ENCODE assay signal across 15 mouse cellular contexts in the genomic region with DNA sequence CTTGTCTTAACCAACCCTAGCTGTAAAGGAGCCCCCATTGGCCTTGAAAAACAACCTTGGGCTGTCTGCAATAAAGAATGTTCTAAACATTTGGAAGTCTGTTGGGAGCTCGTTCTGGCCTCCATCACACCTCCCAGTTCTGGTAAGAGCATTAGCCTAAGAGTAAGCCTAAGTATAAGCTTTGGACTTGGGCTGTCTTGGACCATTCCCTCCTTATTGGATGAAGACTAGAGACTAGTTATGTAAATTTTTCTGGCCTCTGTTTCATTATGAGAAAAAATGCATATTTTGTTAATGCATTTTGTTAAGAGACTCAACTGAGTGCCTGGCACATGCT.
A peak's percentile ranks its signal among the peaks of the same experiment; 100 is the strongest.
DNase-seq lines count a peak whose midpoint lies in the region; ATAC-seq and TF ChIP-seq lines count a peak whose summit lies in the region.
"Had no signal": no experiment of that assay in that cellular context is flagged by ENCODE, and none has a peak within 500 bp of the region (broad histone marks: within the 10 kb centered on the region; RNA-seq: fewer than 3 reads in every experiment).

No protein-coding gene starts in this region.

- no peaks in the 10 kb centered on the region for H3K79me2 ChIP-seq in heart, adult 2 months (replicated peaks; ENCODE audit: control insufficient read depth, insufficient read depth, low read length)

- H3K9ac ChIP-seq in heart, adult 2 months (ENCODE audit: low read depth, low read length), result no peak overlapping the region
- H3K9ac ChIP-seq in intestine, embryonic 14.5 days (ENCODE audit: low read length), result no peak overlapping the region
- no peak overlapping the region for H3K9ac ChIP-seq in intestine, postnatal 0 days (ENCODE audit: low read depth, low read length)
- no peak overlapping the region for H3K9ac ChIP-seq in midbrain, embryonic 12.5 days (replicated peaks)
- no peak overlapping the region for H3K9ac ChIP-seq in midbrain, postnatal 0 days (replicated peaks; ENCODE audit: low read length, poor library complexity, severe bottlenecking)
- H3K9ac ChIP-seq in limb, embryonic 15.5 days, result no peak overlapping the region

- 71% methylated on average over 1 of the region's 1 CpGs for WGBS in heart, embryonic 10.5 days
- 58% methylated on average over 1 of the region's 1 CpGs for WGBS in heart, adult 2 months
- 19% methylated on average over 1 of the region's 1 CpGs for WGBS in intestine, embryonic 14.5 days
- 37% methylated on average over 1 of the region's 1 CpGs for WGBS in intestine, postnatal 0 days
- 38% methylated on average over 1 of the region's 1 CpGs for WGBS in midbrain, embryonic 12.5 days
- 55% methylated on average over 1 of the region's 1 CpGs for WGBS in midbrain, postnatal 0 days
- WGBS in limb, embryonic 15.5 days, result 12% methylated on average over 1 of the region's 1 CpGs

- no peak for ATAC-seq in intestine, embryonic 14.5 days (replicated peaks; ENCODE audit: low FRiP score, low TSS enrichment, low read depth)
- ATAC-seq in intestine, postnatal 0 days, result no peak
- 0 out of 2 replicates have a peak, but pooled peaks have one; percentile 16 for ATAC-seq in midbrain, embryonic 12.5 days (ENCODE audit: low FRiP score, low read depth)
- no peak for ATAC-seq in midbrain, postnatal 0 days (ENCODE audit: low FRiP score)
- no peak; the same call in none of the 2 replicates for ATAC-seq in limb, embryonic 15.5 days (ENCODE audit: insufficient number of reproducible peaks, low FRiP score, low TSS enrichment, low read depth)
- ATAC-seq: inflammation-experienced regulatory T-cells, adult 6 months had no signal

- H3K9me3 ChIP-seq in heart, embryonic 10.5 days, result no peaks in the 10 kb centered on the region
- no peaks in the 10 kb centered on the region for H3K9me3 ChIP-seq in intestine, embryonic 14.5 days (ENCODE audit: control insufficient read depth, low read length)
- H3K9me3 ChIP-seq in intestine, postnatal 0 days (ENCODE audit: control insufficient read depth), result no peaks in the 10 kb centered on the region
- H3K9me3 ChIP-seq in midbrain, embryonic 12.5 days, result no peaks in the 10 kb centered on the region
- H3K9me3 ChIP-seq in midbrain, postnatal 0 days (ENCODE audit: low read length), result no peaks in the 10 kb centered on the region
- H3K9me3 ChIP-seq in limb, embryonic 15.5 days, result no peaks in the 10 kb centered on the region

- DNase-seq in heart, embryonic 10.5 days (ENCODE audit: low spot score), result no peak
- no peak for DNase-seq in heart, adult 2 months
- no peak for DNase-seq in intestine, embryonic 14.5 days (ENCODE audit: low spot score)
- no peak for DNase-seq in midbrain, postnatal 0 days (ENCODE audit: low spot score)
- DNase-seq in gastrocnemius, postnatal 36 days, result no peak
- DNase-seq: adrenal gland, postnatal 14 days; cerebellum, postnatal 25 days; layer of hippocampus, adult 9-11 months; left cerebral cortex, postnatal 4 days; thymus, postnatal 25 days had no signal

- no peak for TF ChIP-seq POLR2A in heart, adult 2 months (IDR thresholded peaks at IDR 0.05; ENCODE audit: insufficient read depth, low read depth, low read length)

- intact Hi-C loops in heart, adult 2 months (cut with DNase I), result no loop called here
- intact Hi-C loops in gastrocnemius, postnatal 36 days (cut with DNase I), result no loop called here

- H3K4me2 ChIP-seq in intestine, embryonic 14.5 days (ENCODE audit: low read length), result no peak overlapping the region
- no peak overlapping the region for H3K4me2 ChIP-seq in intestine, postnatal 0 days (replicated peaks; ENCODE audit: low read depth)
- no peak overlapping the region for H3K4me2 ChIP-seq in midbrain, embryonic 12.5 days (replicated peaks)
- no peak overlapping the region for H3K4me2 ChIP-seq in midbrain, postnatal 0 days (ENCODE audit: low read depth, low read length, poor library complexity, severe bottlenecking)
- H3K4me2 ChIP-seq in limb, embryonic 15.5 days, result peak overlapping the region; percentile 30; the same call in 1 of the 2 replicates

- TF ChIP-seq EP300 in heart, adult 2 months (IDR thresholded peaks at IDR 0.05; ENCODE audit: insufficient read depth, low read depth, low read length), result no peak

- TF ChIP-seq CTCF in heart, adult 2 months (IDR thresholded peaks at IDR 0.05), result no peak
- TF ChIP-seq CTCF in intestine, postnatal 0 days (IDR thresholded peaks at IDR 0.05; ENCODE audit: low read depth), result no peak
- no peak for TF ChIP-seq CTCF in midbrain, postnatal 0 days (IDR thresholded peaks at IDR 0.05)

- peak overlapping the region; percentile 74 for H3K27ac ChIP-seq in heart, embryonic 10.5 days
- no peak overlapping the region for H3K27ac ChIP-seq in heart, adult 2 months
- peak overlapping the region; percentile 75 for H3K27ac ChIP-seq in intestine, embryonic 14.5 days (ENCODE audit: low read depth)
- no peak overlapping the region for H3K27ac ChIP-seq in intestine, postnatal 0 days (ENCODE audit: low read depth, low read length)
- peak overlapping the region; percentile 46; the same call in 1 of the 2 replicates for H3K27ac ChIP-seq in midbrain, embryonic 12.5 days (replicated peaks)
- H3K27ac ChIP-seq in midbrain, postnatal 0 days (ENCODE audit: low read depth, low read length), result no peak overlapping the region
- peak overlapping the region; percentile 90 for H3K27ac ChIP-seq in limb, embryonic 15.5 days

- no peaks in the 10 kb centered on the region for H3K27me3 ChIP-seq in heart, embryonic 10.5 days (ENCODE audit: insufficient read depth, poor library complexity, severe bottlenecking)
- H3K27me3 ChIP-seq in heart, adult 2 months (ENCODE audit: control insufficient read depth, insufficient read depth, low read length), result 0 out of 2 replicates have a peak, but pooled peaks cover 1% of the 10 kb centered on the region
- no peaks in the 10 kb centered on the region for H3K27me3 ChIP-seq in intestine, embryonic 14.5 days (replicated peaks; ENCODE audit: control insufficient read depth, insufficient read depth, low read length)
- H3K27me3 ChIP-seq in intestine, postnatal 0 days (replicated peaks; ENCODE audit: control insufficient read depth, insufficient read depth, low read length), result no peaks in the 10 kb centered on the region
- H3K27me3 ChIP-seq in midbrain, embryonic 12.5 days, result no peaks in the 10 kb centered on the region
- H3K27me3 ChIP-seq in midbrain, postnatal 0 days (ENCODE audit: insufficient read depth, low read length), result no peaks in the 10 kb centered on the region
- H3K27me3 ChIP-seq in limb, embryonic 15.5 days, result no peaks in the 10 kb centered on the region

- no peaks in the 10 kb centered on the region for H3K36me3 ChIP-seq in heart, embryonic 10.5 days
- H3K36me3 ChIP-seq in heart, adult 2 months (ENCODE audit: control insufficient read depth, insufficient read depth, low read length), result no peaks in the 10 kb centered on the region
- no peaks in the 10 kb centered on the region for H3K36me3 ChIP-seq in intestine, embryonic 14.5 days (ENCODE audit: control insufficient read depth, insufficient read depth, low read length)
- H3K36me3 ChIP-seq in intestine, postnatal 0 days (ENCODE audit: control insufficient read depth, insufficient read depth), result no peaks in the 10 kb centered on the region
- H3K36me3 ChIP-seq in midbrain, embryonic 12.5 days, result no peaks in the 10 kb centered on the region
- H3K36me3 ChIP-seq in midbrain, postnatal 0 days (ENCODE audit: insufficient read depth, low read length), result no peaks in the 10 kb centered on the region
- H3K36me3 ChIP-seq in limb, embryonic 15.5 days, result no peaks in the 10 kb centered on the region

- peaks cover 20% of the 10 kb centered on the region for H3K4me1 ChIP-seq in heart, embryonic 10.5 days
- no peaks in the 10 kb centered on the region for H3K4me1 ChIP-seq in heart, adult 2 months (ENCODE audit: control insufficient read depth, insufficient read depth, low read length)
- H3K4me1 ChIP-seq in intestine, embryonic 14.5 days (replicated peaks; ENCODE audit: control insufficient read depth, insufficient read depth, low read length), result peaks cover 22% of the 10 kb centered on the region
- 0 out of 2 replicates have a peak, but pooled peaks cover 3% of the 10 kb centered on the region for H3K4me1 ChIP-seq in intestine, postnatal 0 days (replicated peaks; ENCODE audit: control insufficient read depth, insufficient read depth, low read length)
- peaks cover 13% of the 10 kb centered on the region for H3K4me1 ChIP-seq in midbrain, embryonic 12.5 days
- no peaks in the 10 kb centered on the region for H3K4me1 ChIP-seq in midbrain, postnatal 0 days (ENCODE audit: insufficient read depth, low read length)
- peaks cover 20% of the 10 kb centered on the region for H3K4me1 ChIP-seq in limb, embryonic 15.5 days

- H3K4me3 ChIP-seq in heart, embryonic 10.5 days, result no peak overlapping the region
- H3K4me3 ChIP-seq in heart, adult 2 months, result no peak overlapping the region
- H3K4me3 ChIP-seq in intestine, embryonic 14.5 days (ENCODE audit: low read depth, low read length), result no peak overlapping the region
- H3K4me3 ChIP-seq in intestine, postnatal 0 days (ENCODE audit: low read depth, low read length), result no peak overlapping the region
- no peak overlapping the region for H3K4me3 ChIP-seq in midbrain, embryonic 12.5 days
- H3K4me3 ChIP-seq in midbrain, postnatal 0 days (ENCODE audit: low read depth, low read length), result no peak overlapping the region
- no peak overlapping the region for H3K4me3 ChIP-seq in limb, embryonic 15.5 days
- H3K4me3 ChIP-seq: myocyte had no signal

Comparison
In these comparisons a context has a peak if more than half of its experiments do, and no peak if none do; other contexts are left out.
1. H3K27ac ChIP-seq: peak in heart, embryonic 10.5 days (single experiment), intestine, embryonic 14.5 days (single experiment), midbrain, embryonic 12.5 days (single experiment) and limb, embryonic 15.5 days (single experiment); none in heart, adult 2 months (single experiment), intestine, postnatal 0 days (single experiment) and midbrain, postnatal 0 days (single experiment).